Mouse (Mus musculus) hindbrain, embryonic 15.5 days (tissue): ENCODE data around the gene Snta1. TPM values are rescaled to one million over a fixed set of nuclear protein-coding genes. Genes with fewer than 3 reads are reported as not detected.

Source experiments
- ATAC-seq: fragments of 200-750 bp; cut with Nextera tagmentation; 2 replicates; pipeline ENCODE4 v1.8.0; 2017; ENCODE audit warnings: low read depth, moderate number of reproducible peaks, moderate TSS enrichment; ENCODE audit not compliant: low FRiP score
- H3K27ac ChIP-seq: fragments of 300-500 bp; sonication (generic); replicated peaks from 2 replicates; pipeline ENCODE4 v1.5.1; 2015; ENCODE audit warnings: mild to moderate bottlenecking, inconsistent platforms
- H3K27me3 ChIP-seq: fragments of 300-500 bp; sonication (generic); 2 replicates; pipeline ENCODE4 v1.6.1; 2015; ENCODE audit warnings: control low read depth, inconsistent platforms
- H3K36me3 ChIP-seq: fragments of 300-500 bp; sonication (generic); 2 replicates; pipeline ENCODE4 v1.6.1; 2015; ENCODE audit warnings: control low read depth, inconsistent platforms
- H3K4me1 ChIP-seq: fragments of 300-500 bp; sonication (generic); replicated peaks from 2 replicates; pipeline ENCODE4 v1.6.1; 2015; ENCODE audit warnings: control low read depth, inconsistent platforms
- H3K4me2 ChIP-seq: fragments of 300-500 bp; sonication (generic); 2 replicates; pipeline ENCODE4 v1.6.1; 2015; ENCODE audit warnings: moderate library complexity, mild to moderate bottlenecking, inconsistent platforms
- H3K4me3 ChIP-seq: fragments of 300-500 bp; sonication (generic); 2 replicates; pipeline ENCODE4 v1.5.1; 2015; ENCODE audit warnings: mild to moderate bottlenecking, inconsistent platforms
- H3K9ac ChIP-seq: fragments of 300-500 bp; sonication (generic); 2 replicates; pipeline ENCODE4 v1.6.1; 2015; ENCODE audit warnings: inconsistent platforms
- H3K9me3 ChIP-seq: fragments of 300-500 bp; sonication (generic); 2 replicates; pipeline ENCODE4 v1.6.1; 2016; ENCODE audit warnings: control low read depth, inconsistent platforms
- whole genome bisulfite sequencing: fragments of 180-500 bp; shearing (Covaris S2); methylation state at CpG from one replicate; pipeline ENCODE4 v1.1.7; 2015; 5-methylcytosine and 5-hydroxymethylcytosine counted together
- polyA plus RNA-seq: library from polyadenylated mRNA; unstranded; fragments of >200 nt; fragmentation: Nextera tagmentation; extraction: Ambion mirVana; gene quantifications from 2 replicates; pipeline ENCODE4 v1.2.1, GENCODE M21; 2015

Gene Snta1
- 13.0 and 13.7 TPM in 2 replicates for polyA plus RNA-seq

DNA sequence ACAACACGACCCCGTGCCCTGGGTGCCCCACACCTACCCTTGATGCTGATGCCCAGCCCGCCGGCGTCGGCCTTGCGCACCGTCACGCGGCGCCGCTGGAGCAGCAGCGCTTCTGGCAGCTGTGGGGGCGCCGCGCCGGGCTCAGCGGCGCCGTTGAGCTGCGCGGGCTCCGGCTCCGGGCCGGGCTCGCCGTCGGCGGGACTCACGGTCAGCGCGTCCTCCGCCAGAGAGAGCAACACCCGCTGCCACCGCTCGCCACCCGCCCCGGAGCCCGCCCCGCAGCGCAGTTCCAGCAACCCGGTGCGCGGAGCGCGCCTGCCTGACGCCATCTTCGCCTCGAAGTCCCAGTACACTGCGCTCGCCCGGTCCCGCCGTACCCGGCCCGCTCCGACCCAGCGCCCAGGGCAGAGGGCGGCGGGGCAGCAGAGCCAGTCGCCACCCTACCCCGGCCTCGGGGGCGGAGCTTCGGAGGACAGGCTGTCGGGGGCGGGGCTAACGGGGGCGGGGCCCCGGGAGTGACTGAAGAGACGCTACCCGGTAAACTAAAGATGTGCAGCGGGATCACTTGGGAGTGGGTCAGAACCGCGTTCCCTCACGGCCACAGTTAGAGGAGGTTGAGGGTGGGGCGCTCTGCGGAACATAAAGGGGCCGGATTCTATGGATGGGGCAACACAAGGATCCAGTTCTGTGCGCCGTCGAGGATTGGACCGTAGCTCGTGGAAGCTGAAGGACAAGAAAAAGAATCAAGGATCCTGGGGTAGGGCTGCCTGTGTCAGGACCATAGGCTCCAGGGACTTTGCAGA lies at the start of gene Snta1:
Gene Snta1 (minus strand): TSS at position 457 of the 803 bp plus-strand sequence.
- Histone ChIP-seq H3K36me3 (no peaks in the 10 kb centered on the region), H3K27ac (peak within 1 kb of the TSS; percentile 69), H3K4me2 (peak within 1 kb of the TSS; percentile 72), H3K4me3 (peak within 1 kb of the TSS; percentile 86), H3K27me3 (no peaks in the 10 kb centered on the region), H3K9ac (peak within 1 kb of the TSS; percentile 63), H3K4me1 (peaks cover 31% of the 10 kb centered on the region), H3K9me3 (no peaks in the 10 kb centered on the region)
- WGBS = 2% methylated on average over 58 of the region's 84 CpGs
- peak; percentile 86 for ATAC-seq

DNA sequence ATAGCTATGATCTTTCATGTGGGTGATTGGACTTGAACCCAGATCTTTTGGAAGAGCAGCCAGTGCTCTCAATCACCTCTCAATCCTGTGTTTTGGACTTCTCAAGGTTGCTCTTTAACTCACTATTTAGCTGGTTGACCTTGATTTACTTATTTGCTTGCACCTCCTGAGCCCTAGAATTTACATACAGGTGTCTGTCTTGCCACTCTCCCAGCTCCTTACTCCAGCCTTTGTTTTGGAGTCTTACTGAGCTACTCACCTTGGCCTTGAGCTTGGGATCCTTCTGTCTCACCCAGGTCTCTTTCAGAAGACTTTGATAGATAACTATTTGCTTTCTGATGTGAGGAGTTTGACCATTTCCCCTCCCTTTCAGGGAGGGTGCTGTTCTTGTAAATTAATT lies 48.7 kb upstream of the Snta1 start:
- Histone ChIP-seq H3K27me3 (no peaks in the 10 kb centered on the region), H3K4me2 (no peak overlapping the region), H3K4me1 (peaks cover 25% of the 10 kb centered on the region), H3K9ac (no peak overlapping the region), H3K9me3 (no peaks in the 10 kb centered on the region), H3K36me3 (no peaks in the 10 kb centered on the region), H3K4me3 (no peak overlapping the region), H3K27ac (peak overlapping the region; percentile 68)
- ATAC-seq = no peak

DNA sequence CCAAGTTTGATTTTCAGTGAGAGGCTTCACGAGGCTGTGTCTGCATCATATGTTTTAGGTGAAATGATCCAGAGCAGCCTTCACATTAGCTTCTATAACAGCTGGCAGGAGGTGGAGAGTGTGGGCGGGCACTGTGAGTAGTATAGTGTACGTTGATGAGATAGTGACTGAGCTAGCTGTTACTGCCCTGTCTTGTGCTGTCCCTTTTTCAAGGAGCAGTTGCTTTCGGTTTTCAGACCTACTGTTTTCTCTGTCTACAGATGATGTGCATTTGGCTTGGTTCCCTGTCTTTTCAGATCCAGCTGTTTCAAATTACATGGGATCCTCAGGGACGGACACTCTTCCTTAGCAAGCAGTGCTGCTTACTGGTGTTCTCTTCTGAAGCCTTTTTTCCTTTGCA lies 47.9 kb upstream of the Snta1 start:
- peak overlapping the region; percentile 68 for H3K27ac ChIP-seq
- no peak for ATAC-seq
- H3K9ac ChIP-seq = no peak overlapping the region
- H3K27me3 ChIP-seq = no peaks in the 10 kb centered on the region
- H3K36me3 ChIP-seq = no peaks in the 10 kb centered on the region
- no peak overlapping the region for H3K4me3 ChIP-seq
- 42% methylated on average over 5 of the region's 5 CpGs for WGBS
- peak overlapping the region; percentile 19; the same call in 1 of the 2 replicates for H3K4me2 ChIP-seq
- H3K9me3 ChIP-seq = no peaks in the 10 kb centered on the region
- peaks cover 25% of the 10 kb centered on the region for H3K4me1 ChIP-seq

DNA sequence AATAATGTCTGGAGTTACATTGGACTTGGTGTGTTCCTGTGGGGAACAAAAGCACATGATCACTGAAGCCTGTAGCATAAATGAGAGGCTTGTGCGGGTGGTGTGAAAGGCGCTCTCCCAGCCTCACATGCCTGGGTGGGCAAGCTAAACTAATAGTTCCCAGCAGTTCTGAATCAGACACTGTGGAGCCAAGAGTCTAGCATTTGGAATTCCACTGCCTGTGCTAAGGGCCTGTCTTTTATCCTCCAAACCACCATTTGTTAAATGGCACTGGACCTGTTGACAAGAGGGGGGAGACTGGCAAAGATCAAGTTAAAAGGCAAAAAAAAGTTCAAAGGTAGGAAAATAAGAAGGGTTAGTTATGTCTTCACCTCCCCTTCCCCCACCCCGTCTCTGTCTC lies 46.7 kb upstream of the Snta1 start:
- 38% methylated on average over 3 of the region's 3 CpGs for WGBS
- Histone ChIP-seq H3K36me3 (no peaks in the 10 kb centered on the region), H3K27ac (peak overlapping the region; percentile 68), H3K4me1 (peaks cover 21% of the 10 kb centered on the region), H3K9ac (no peak overlapping the region), H3K4me3 (no peak overlapping the region), H3K9me3 (no peaks in the 10 kb centered on the region), H3K27me3 (no peaks in the 10 kb centered on the region), H3K4me2 (no peak overlapping the region)
- peak; percentile 65; the same call in 1 of the 2 replicates for ATAC-seq

DNA sequence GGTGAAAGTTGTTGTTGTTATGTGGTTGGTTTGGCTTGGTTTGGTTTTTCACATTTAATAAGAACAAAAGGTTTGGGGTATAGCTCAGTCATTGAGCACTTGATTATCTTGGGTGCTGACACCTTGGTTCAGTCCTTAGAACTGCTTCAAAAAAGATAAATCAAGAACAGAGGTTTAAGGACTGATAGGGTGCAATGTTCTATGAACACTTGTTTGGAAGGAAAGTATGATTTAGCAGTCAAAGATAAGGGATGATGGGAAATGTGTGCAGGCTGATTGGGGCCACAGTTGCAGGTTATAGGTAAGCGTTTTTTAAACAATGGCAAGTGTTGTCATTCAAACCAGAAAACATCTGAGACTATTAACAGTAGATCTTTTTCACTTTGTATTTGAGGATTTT lies 46.2 kb upstream of the Snta1 start:
- H3K4me2 ChIP-seq = no peak overlapping the region

DNA sequence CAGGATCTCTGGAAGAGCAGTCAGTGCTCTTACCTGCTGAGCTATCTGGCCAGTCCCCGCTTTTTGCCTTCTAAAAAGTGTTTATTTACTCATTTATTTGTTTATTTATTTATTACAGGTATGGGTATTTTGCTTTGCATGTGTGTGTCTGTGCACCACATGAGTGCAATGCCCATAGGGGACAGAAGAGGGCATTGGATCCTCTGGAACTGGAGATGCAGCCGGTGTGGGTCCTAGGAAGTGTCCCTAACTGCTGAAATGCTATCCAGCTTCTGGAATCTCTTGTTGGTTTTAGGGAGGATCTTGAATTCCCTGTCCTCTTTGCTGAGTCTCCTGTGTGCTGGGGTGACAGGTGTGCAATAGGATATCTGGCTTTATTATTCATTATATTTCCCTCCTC lies 45.1 kb upstream of the Snta1 start:
- Histone ChIP-seq H3K27ac (no peak overlapping the region), H3K27me3 (no peaks in the 10 kb centered on the region), H3K4me2 (no peak overlapping the region), H3K9me3 (no peaks in the 10 kb centered on the region), H3K9ac (no peak overlapping the region), H3K36me3 (peaks cover 2% of the 10 kb centered on the region), H3K4me1 (peaks cover 21% of the 10 kb centered on the region), H3K4me3 (no peak overlapping the region)
- ATAC-seq = no peak
- WGBS = 93% methylated on average over 2 of the region's 2 CpGs

More for the DNA sequence above, 46.2 kb upstream of the Snta1 start:
- Histone ChIP-seq H3K27me3 (no peaks in the 10 kb centered on the region), H3K4me1 (peaks cover 21% of the 10 kb centered on the region), H3K27ac (0 out of 2 replicates have a peak overlapping the region, but pooled peaks have one; percentile 5), H3K36me3 (no peaks in the 10 kb centered on the region), H3K9me3 (no peaks in the 10 kb centered on the region), H3K9ac (no peak overlapping the region), H3K4me3 (no peak overlapping the region)
- 74% methylated on average over 1 of the region's 1 CpGs for WGBS
- ATAC-seq = no peak

DNA sequence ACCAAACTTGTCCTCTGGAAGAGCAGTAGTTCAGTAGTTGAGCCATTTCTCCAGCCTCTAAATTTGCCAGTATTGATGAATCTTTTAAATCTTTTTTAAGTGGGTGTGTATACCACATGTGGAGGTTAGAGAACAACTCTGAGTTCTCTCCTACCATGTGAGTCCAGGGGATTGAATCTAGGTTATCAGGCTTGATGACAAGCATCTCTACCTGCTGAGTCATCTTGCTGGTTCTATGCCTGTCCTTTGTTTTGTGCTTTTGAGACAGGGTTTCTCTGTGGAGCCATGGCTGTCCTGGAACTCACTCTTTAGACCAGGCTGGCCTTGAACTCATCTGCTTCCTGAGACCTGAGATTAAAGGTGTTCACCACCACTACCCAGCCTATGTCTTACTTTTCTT lies 40.7 kb upstream of the Snta1 start:
- Histone ChIP-seq H3K9me3 (no peaks in the 10 kb centered on the region), H3K9ac (no peak overlapping the region), H3K4me1 (no peaks in the 10 kb centered on the region), H3K27ac (no peak overlapping the region), H3K4me3 (no peak overlapping the region), H3K36me3 (peaks cover 7% of the 10 kb centered on the region), H3K4me2 (no peak overlapping the region), H3K27me3 (no peaks in the 10 kb centered on the region)
- no peak for ATAC-seq

DNA sequence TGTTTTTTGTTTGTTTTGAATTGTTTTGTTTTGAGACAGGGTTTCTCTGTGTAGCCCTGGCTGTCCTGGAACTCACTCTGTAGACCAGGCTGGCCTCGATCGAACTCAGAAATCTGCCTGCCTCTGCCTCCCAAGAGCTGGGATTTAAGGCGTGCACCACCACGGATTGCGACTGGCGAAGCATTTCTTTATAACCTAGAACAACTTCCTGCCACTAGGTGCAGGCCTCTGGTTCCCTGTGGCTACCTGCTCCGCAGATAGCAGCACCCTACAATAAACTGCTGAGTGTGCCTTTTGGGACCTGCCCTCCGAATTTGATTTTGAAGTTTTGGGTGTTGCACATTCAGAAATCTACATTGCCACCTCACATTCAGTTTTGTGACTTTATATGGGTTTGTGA lies 39.9 kb upstream of the Snta1 start:
- 98% methylated on average over 8 of the region's 8 CpGs for WGBS
- H3K4me3 ChIP-seq = no peak overlapping the region
- no peaks in the 10 kb centered on the region for H3K9me3 ChIP-seq
- H3K9ac ChIP-seq = no peak overlapping the region
- H3K27ac ChIP-seq = no peak overlapping the region
- no peak overlapping the region for H3K4me2 ChIP-seq
- no peaks in the 10 kb centered on the region for H3K4me1 ChIP-seq
- H3K36me3 ChIP-seq = peaks cover 10% of the 10 kb centered on the region
- no peak for ATAC-seq
- H3K27me3 ChIP-seq = no peaks in the 10 kb centered on the region

DNA sequence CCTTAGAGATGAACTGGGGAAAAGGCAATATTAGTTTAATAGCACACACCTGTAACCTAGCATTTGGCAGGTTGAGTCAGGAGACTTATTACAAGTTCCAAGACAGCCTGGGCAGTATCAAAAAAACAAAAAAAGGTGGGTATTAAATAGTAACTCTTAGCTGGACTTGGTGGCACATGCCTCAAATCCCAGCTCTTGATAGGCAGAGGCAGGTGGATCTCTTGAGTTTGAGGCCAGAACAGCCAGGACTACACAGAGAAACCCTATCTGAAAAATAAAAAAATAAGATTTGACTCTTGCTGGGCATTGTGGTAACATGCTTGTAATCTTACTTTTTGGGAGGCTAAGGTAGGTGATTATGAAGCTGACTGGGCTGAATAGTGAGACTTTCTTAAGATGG lies 32.6 kb upstream of the Snta1 start:
- Histone ChIP-seq H3K36me3 (0 out of 2 replicates have a peak, but pooled peaks cover 4% of the 10 kb centered on the region), H3K9ac (no peak overlapping the region), H3K27me3 (no peaks in the 10 kb centered on the region), H3K27ac (no peak overlapping the region), H3K9me3 (no peaks in the 10 kb centered on the region), H3K4me2 (no peak overlapping the region), H3K4me3 (no peak overlapping the region), H3K4me1 (peaks cover 33% of the 10 kb centered on the region)
- no peak for ATAC-seq

DNA sequence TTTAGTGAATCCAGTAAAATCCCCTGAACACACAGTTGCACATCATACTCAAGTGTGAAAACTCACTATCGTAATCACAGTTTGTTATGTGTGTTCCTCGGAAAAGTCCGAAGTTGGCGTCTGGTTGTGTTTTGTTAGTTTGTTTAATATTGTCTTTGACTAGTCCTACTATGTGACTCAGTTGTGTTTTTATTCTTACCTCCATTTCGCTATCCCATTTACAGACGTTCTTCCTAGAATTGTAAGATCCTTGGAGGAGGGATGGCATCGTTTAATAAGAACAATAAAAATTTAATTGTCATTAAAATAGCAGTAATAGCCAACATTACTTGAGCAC lies 29.3 kb upstream of the Snta1 start:
- Histone ChIP-seq H3K27me3 (no peaks in the 10 kb centered on the region), H3K4me1 (peaks cover 35% of the 10 kb centered on the region), H3K27ac (peak overlapping the region; percentile 85), H3K36me3 (no peaks in the 10 kb centered on the region), H3K9me3 (no peaks in the 10 kb centered on the region), H3K4me3 (peak overlapping the region; percentile 59), H3K4me2 (peak overlapping the region; percentile 66), H3K9ac (peak overlapping the region; percentile 90)
- no peak for ATAC-seq
- 13% methylated on average over 7 of the region's 7 CpGs for WGBS

DNA sequence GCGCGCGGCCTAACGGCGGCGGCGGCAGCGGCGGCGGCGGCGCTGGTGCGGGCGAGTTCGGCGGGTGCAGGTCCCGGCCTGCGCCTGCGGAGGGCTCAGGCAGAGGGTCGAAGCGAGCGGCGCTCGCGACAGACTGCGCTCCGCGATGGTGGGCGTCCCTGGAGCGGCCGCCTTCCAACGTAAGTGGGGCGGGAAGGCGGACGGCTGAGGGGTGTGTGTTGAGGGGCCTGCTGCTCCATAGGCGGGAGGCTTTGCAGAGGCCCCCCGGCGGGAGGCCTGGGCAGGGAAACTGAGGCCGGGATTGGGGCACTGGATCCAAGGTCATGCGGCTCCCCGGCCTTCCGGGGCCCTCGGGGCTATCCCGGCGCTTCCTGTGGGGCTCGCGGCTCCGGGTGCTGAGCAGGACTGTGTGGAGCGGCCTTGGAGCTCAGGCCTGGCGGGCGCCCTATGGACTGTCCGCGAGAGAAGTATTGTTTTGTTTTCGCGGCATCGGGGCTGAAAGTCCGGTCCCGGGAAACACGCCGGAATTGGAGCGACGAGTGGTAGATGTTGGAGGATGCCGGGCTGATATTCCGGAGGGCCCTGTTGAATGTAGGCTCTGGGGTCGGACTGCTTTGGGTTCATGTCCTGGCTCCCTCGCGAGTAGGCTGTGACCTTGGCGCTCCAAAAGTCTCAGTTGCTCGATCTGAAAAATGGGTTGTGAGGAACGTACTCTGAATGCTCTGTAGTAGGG lies 28.7 kb upstream of the Snta1 start, which contains the start of gene Cbfa2t2:
Gene Cbfa2t2 (plus strand): TSS at position 24 of the 733 bp plus-strand sequence.
- peak within 1 kb of the TSS; percentile 66 for H3K4me2 ChIP-seq
- no peaks in the 10 kb centered on the region for H3K36me3 ChIP-seq
- H3K9me3 ChIP-seq = no peaks in the 10 kb centered on the region
- H3K4me1 ChIP-seq = peaks cover 35% of the 10 kb centered on the region
- under 1% methylated on average over 53 of the region's 70 CpGs for WGBS
- no peaks in the 10 kb centered on the region for H3K27me3 ChIP-seq
- peak; percentile 87 for ATAC-seq
- H3K27ac ChIP-seq = peak within 1 kb of the TSS; percentile 85
- peak within 1 kb of the TSS; percentile 90 for H3K9ac ChIP-seq
- peak within 1 kb of the TSS; percentile 59 for H3K4me3 ChIP-seq

DNA sequence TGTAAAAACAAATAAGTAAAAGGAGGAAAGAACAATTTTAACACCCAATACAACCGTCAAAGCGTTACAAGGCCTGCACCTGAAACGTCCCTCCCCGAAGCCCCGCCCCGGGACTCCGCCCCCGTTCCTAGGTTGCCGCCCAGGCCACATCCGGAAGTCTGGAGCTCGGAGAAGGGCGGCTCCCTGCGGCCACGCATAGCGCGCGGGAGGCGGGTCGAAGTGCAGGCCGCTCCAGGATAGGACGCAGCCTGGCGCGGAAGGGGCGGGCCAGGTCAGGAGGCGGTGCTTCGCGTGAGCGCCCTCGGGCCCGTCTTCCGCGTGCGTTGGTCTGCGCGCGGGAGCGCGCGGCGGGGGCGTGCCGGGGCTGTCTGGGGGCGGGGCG lies 28.2 kb upstream of the Snta1 start:
- peaks cover 35% of the 10 kb centered on the region for H3K4me1 ChIP-seq
- peak; percentile 99 for ATAC-seq
- H3K9ac ChIP-seq = peak overlapping the region; percentile 90; the same call in 1 of the 2 replicates
- no peaks in the 10 kb centered on the region for H3K9me3 ChIP-seq
- H3K4me2 ChIP-seq = peak overlapping the region; percentile 66
- peak overlapping the region; percentile 59 for H3K4me3 ChIP-seq
- no peaks in the 10 kb centered on the region for H3K27me3 ChIP-seq
- H3K27ac ChIP-seq = peak overlapping the region; percentile 85
- under 1% methylated on average over 30 of the region's 44 CpGs for WGBS
- H3K36me3 ChIP-seq = no peaks in the 10 kb centered on the region
